8 mouse cellular contexts compared by ENCODE assay signal in genomic region chr1:97661406-97662241, GRCm38 (mm10). TPM values are rescaled to one million over a fixed set of nuclear protein-coding genes. Genes with fewer than 3 reads are reported as not detected.
DNase-seq lines count a peak whose midpoint lies in the region; ATAC-seq and TF ChIP-seq lines count a peak whose summit lies in the region.

TSS of gene D1Ertd622e (minus strand) at chr1:97662074.

- ATAC-seq in megakaryocyte-erythroid progenitor cell, adult 5-6 weeks (replicated peaks; ENCODE audit: low FRiP score, low TSS enrichment, poor library complexity, severe bottlenecking) = peak; percentile 72

- peaks cover 6% of the 10 kb centered on the region; the same call in 1 of the 2 replicates for H3K4me1 ChIP-seq in cortical plate, adult 2 months (ENCODE audit: control insufficient read depth, insufficient read depth, low read length)

- peak within 1 kb of the TSS; percentile 96 for H3K4me3 ChIP-seq in cortical plate, adult 2 months (ENCODE audit: insufficient read depth, low read length)

- peak; percentile 90 to 95 for DNase-seq in adrenal gland, adult (ENCODE audit: inconsistent age in 2 of 2, low spot score in 1 of 2)
- peak; percentile 76 for DNase-seq in gastrocnemius, postnatal 10 days
- DNase-seq in induced T-regulatory cell, adult 2 months (ENCODE audit: low read depth) = peak; percentile 84
- peak; percentile 67 to 79 for DNase-seq in left cerebral cortex, postnatal 14 days (ENCODE audit: low spot score in 2 of 2)
- DNase-seq in right cerebral cortex, postnatal 25 days = peak; percentile 89
- peak; percentile 67 to 79 for DNase-seq in urinary bladder, postnatal 36 days (ENCODE audit: low spot score in 2 of 2)

- peak within 1 kb of the TSS; percentile 99 for H3K27ac ChIP-seq in cortical plate, adult 2 months (ENCODE audit: insufficient read depth, low read length)

- intact Hi-C loops in left cerebral cortex, postnatal 14 days (cut with DNase I) = loop anchor here (5.0 kb wide), 3 partner anchors 39 to 109 kb away; no protein-coding TSS in a partner anchor

- no peak for TF ChIP-seq POLR2A in cortical plate, adult 2 months (IDR thresholded peaks at IDR 0.05; ENCODE audit: extremely low read depth, insufficient read depth, low read length)

- TF ChIP-seq CTCF in cortical plate, adult 2 months (IDR thresholded peaks at IDR 0.05; ENCODE audit: extremely low read depth, insufficient read depth, low read length) = no peak

RNA-seq across cellular contexts. Expression of gene D1Ertd622e, which starts in this region (rescaled TPM):
- 68.8 and 71.2 TPM in 2 replicates for polyA plus RNA-seq in cortical plate, adult 2 months (2012; rRNA removed)
- total RNA-seq in gastrocnemius, postnatal 10 days (2021) = 10 to 100 TPM; 32.3 to 38.3 TPM
- 10 to 100 TPM; 67.2 to 77.8 TPM for total RNA-seq in left cerebral cortex, postnatal 14 days (2021)
- 35.9 and 45.3 TPM in 2 replicates for total RNA-seq in megakaryocyte-erythroid progenitor cell, adult 5-6 weeks (2014; fragmentation: Nextera tagmentation)
- 48.1 and 63.7 TPM in 2 replicates for total RNA-seq in megakaryocyte-erythroid progenitor cell, adult 5-6 weeks (2017)

Comparison
In these comparisons a context has a peak if more than half of its experiments do, and no peak if none do; other contexts are left out.
1. Peak in every context shown above with its lines: DNase-seq, ATAC-seq, H3K4me3 ChIP-seq and H3K27ac ChIP-seq.